Mouse (Mus musculus) macrophage (primary cell): ENCODE data around the gene Npl. TPM values are rescaled to one million over a fixed set of nuclear protein-coding genes. Genes with fewer than 3 reads are reported as not detected.
A peak's percentile ranks its signal among the peaks of the same experiment; 100 is the strongest.
"Not testable (repeated sequence)": the region's sequence is repeated elsewhere in the genome, so short reads cannot be mapped to it uniquely, and the experiment has no call there.

Experiments used
- H3K27ac ChIP-seq: fragments of 350-480 bp; formaldehyde crosslinking; 2 replicates; pipeline ENCODE4 v1.9.0; 2021
- H3K36me3 ChIP-seq: fragments of 350-480 bp; formaldehyde crosslinking; 2 replicates; pipeline ENCODE4 v1.9.0; 2021; ENCODE audit errors: inconsistent target
- H3K4me3 ChIP-seq: fragments of 350-480 bp; formaldehyde crosslinking; 2 replicates; pipeline ENCODE4 v1.9.0; 2021; ENCODE audit errors: inconsistent target
- H3K79me2 ChIP-seq: fragments of 350-480 bp; formaldehyde crosslinking; 2 replicates; pipeline ENCODE4 v1.9.0; 2021; ENCODE audit errors: inconsistent target
- WGBS: methylation state at CpG from one replicate; pipeline ENCODE4 v1.1.7; 2026; ENCODE audit warnings: inconsistent platforms; ENCODE audit not compliant: missing documents; 5-methylcytosine and 5-hydroxymethylcytosine counted together
- polyA plus RNA-seq: library from polyadenylated mRNA; stranded (reverse); fragments of 250-400 nt; gene quantifications from 3 replicates; pipeline ENCODE4 v1.2.4, GENCODE M21; 2018; ENCODE audit warnings: inconsistent platforms

The Npl gene
- polyA plus RNA-seq, 1 experiment from 2014 or later: 46.8 TPM

GRCm38 (mm10) chr1:153522116-153522515 lies 27.7 kb downstream of the Npl start:
- Histone ChIP-seq H3K4me3 (no peak overlapping the region), H3K27ac (no peak overlapping the region), H3K36me3 (no peaks in the 10 kb centered on the region), H3K79me2 (no peaks in the 10 kb centered on the region)
- WGBS: 86% methylated on average over 3 of the region's 3 CpGs

- Histone ChIP-seq H3K4me3 (no peak overlapping the region), H3K79me2 (no peaks in the 10 kb centered on the region), H3K27ac (no peak overlapping the region), H3K36me3 (no peaks in the 10 kb centered on the region)
- 91% methylated on average over 12 of the region's 12 CpGs for WGBS
Measured at GRCm38 (mm10) chr1:153515368-153515767, 34.5 kb downstream of the Npl start.

- Histone ChIP-seq H3K79me2 (no peaks in the 10 kb centered on the region), H3K36me3 (no peaks in the 10 kb centered on the region), H3K4me3 (no peak overlapping the region), H3K27ac (no peak overlapping the region)
- 50% methylated on average over 2 of the region's 2 CpGs for WGBS
Measured at GRCm38 (mm10) chr1:153510330-153511009, 39.4 kb downstream of the Npl start.

- 98% methylated on average over 8 of the region's 8 CpGs for WGBS
- not testable (repeated sequence) for H3K27ac ChIP-seq, H3K36me3 ChIP-seq, H3K79me2 ChIP-seq, H3K4me3 ChIP-seq
Measured at GRCm38 (mm10) chr1:153509569-153509968, 40.3 kb downstream of the Npl start.

- no peaks in the 10 kb centered on the region for H3K79me2 ChIP-seq
- no peak overlapping the region for H3K4me3 ChIP-seq
- H3K27ac ChIP-seq: no peak overlapping the region
- H3K36me3 ChIP-seq: no peaks in the 10 kb centered on the region
- WGBS: 87% methylated on average over 6 of the region's 6 CpGs
Measured at GRCm38 (mm10) chr1:153509012-153509411, 40.8 kb downstream of the Npl start.

- no peak overlapping the region for H3K4me3 ChIP-seq
- H3K27ac ChIP-seq: no peak overlapping the region
- no peaks in the 10 kb centered on the region for H3K79me2 ChIP-seq
- WGBS: 92% methylated on average over 5 of the region's 6 CpGs
- no peaks in the 10 kb centered on the region for H3K36me3 ChIP-seq
Measured at GRCm38 (mm10) chr1:153506266-153506665, 43.6 kb downstream of the Npl start.

GRCm38 (mm10) chr1:153501644-153502321 lies 48.1 kb downstream of the Npl start:
- no peaks in the 10 kb centered on the region for H3K36me3 ChIP-seq
- no peaks in the 10 kb centered on the region for H3K79me2 ChIP-seq
- no peak overlapping the region for H3K4me3 ChIP-seq
- peak overlapping the region; percentile 77 for H3K27ac ChIP-seq
- 42% methylated on average over 5 of the region's 5 CpGs for WGBS

GRCm38 (mm10) chr1:153500030-153500429 lies 49.8 kb downstream of the Npl start:
- no peak overlapping the region for H3K4me3 ChIP-seq
- H3K79me2 ChIP-seq: no peaks in the 10 kb centered on the region
- 93% methylated on average over 8 of the region's 9 CpGs for WGBS
- no peak overlapping the region for H3K27ac ChIP-seq
- no peaks in the 10 kb centered on the region for H3K36me3 ChIP-seq

GRCm38 (mm10) chr1:153496030-153496429 lies 53.8 kb downstream of the Npl start:
- WGBS: 87% methylated on average over 3 of the region's 3 CpGs
- H3K27ac ChIP-seq: no peak overlapping the region
- no peaks in the 10 kb centered on the region for H3K79me2 ChIP-seq
- H3K36me3 ChIP-seq: no peaks in the 10 kb centered on the region
- no peak overlapping the region for H3K4me3 ChIP-seq

- 79% methylated on average over 6 of the region's 6 CpGs for WGBS
Measured at GRCm38 (mm10) chr1:153493931-153494330, 55.9 kb downstream of the Npl start.

GRCm38 (mm10) chr1:153493338-153493737 lies 56.5 kb downstream of the Npl start:
- no peak overlapping the region for H3K4me3 ChIP-seq
- H3K36me3 ChIP-seq: no peaks in the 10 kb centered on the region
- WGBS: 83% methylated on average over 4 of the region's 4 CpGs
- H3K27ac ChIP-seq: no peak overlapping the region
- H3K79me2 ChIP-seq: no peaks in the 10 kb centered on the region

More at GRCm38 (mm10) chr1:153493931-153494330, 55.9 kb downstream of the Npl start:
- Histone ChIP-seq H3K36me3 (no peaks in the 10 kb centered on the region), H3K4me3 (no peak overlapping the region), H3K79me2 (no peaks in the 10 kb centered on the region), H3K27ac (no peak overlapping the region)

- Histone ChIP-seq H3K4me3 (no peak overlapping the region), H3K36me3 (no peaks in the 10 kb centered on the region), H3K27ac (peak overlapping the region; percentile 54), H3K79me2 (peaks cover 7% of the 10 kb centered on the region)
- 40% methylated on average over 1 of the region's 1 CpGs for WGBS
Measured at GRCm38 (mm10) chr1:153491822-153492221, 58.0 kb downstream of the Npl start.

- H3K27ac ChIP-seq: peak overlapping the region; percentile 54
- WGBS: 100% methylated on average over 2 of the region's 2 CpGs
- H3K4me3 ChIP-seq: no peak overlapping the region
- no peaks in the 10 kb centered on the region for H3K36me3 ChIP-seq
- H3K79me2 ChIP-seq: peaks cover 11% of the 10 kb centered on the region
Measured at GRCm38 (mm10) chr1:153491345-153491744, 58.5 kb downstream of the Npl start.

- Histone ChIP-seq H3K36me3 (no peaks in the 10 kb centered on the region), H3K4me3 (no peak overlapping the region), H3K79me2 (peaks cover 25% of the 10 kb centered on the region), H3K27ac (peak overlapping the region; percentile 76)
- 98% methylated on average over 4 of the region's 4 CpGs for WGBS
Measured at GRCm38 (mm10) chr1:153489963-153490362, 59.9 kb downstream of the Npl start.

GRCm38 (mm10) chr1:153489540-153489939 lies 60.3 kb downstream of the Npl start:
- Histone ChIP-seq H3K27ac (peak overlapping the region; percentile 76), H3K36me3 (no peaks in the 10 kb centered on the region), H3K79me2 (peaks cover 29% of the 10 kb centered on the region), H3K4me3 (no peak overlapping the region)
- WGBS: 48% methylated on average over 2 of the region's 2 CpGs
